Mouse (Mus musculus) cerebellum, adult 2 months (tissue): Measurements from ENCODE around the gene Cdkl3. TPM values are rescaled to one million over a fixed set of nuclear protein-coding genes. Genes with fewer than 3 reads are reported as not detected.
"Not testable (repeated sequence)": the region's sequence is repeated elsewhere in the genome, so short reads cannot be mapped to it uniquely, and the experiment has no call there.

Experiments used
- DNase-seq, 2 experiments: peaks; one replicate each; pipeline ENCODE4 v3.0.0; 2021
- H3K27ac ChIP-seq: fragments of 200-500 bp; 2 replicates; pipeline ENCODE4 v1.5.1; 2012; ENCODE audit warnings: low read length, control low read depth, inconsistent platforms; ENCODE audit not compliant: insufficient read depth
- H3K27me3 ChIP-seq: fragments of 200-500 bp; 2 replicates; pipeline ENCODE4 v1.6.1; 2012; ENCODE audit warnings: inconsistent platforms, mild to moderate bottlenecking, low read length, moderate library complexity; ENCODE audit not compliant: control insufficient read depth, insufficient read depth
- H3K4me1 ChIP-seq: fragments of 200-500 bp; 2 replicates; pipeline ENCODE4 v1.6.1; 2011; ENCODE audit warnings: low read length; ENCODE audit not compliant: control insufficient read depth, insufficient read depth
- H3K4me3 ChIP-seq: fragments of 200-500 bp; replicated peaks from 2 replicates; pipeline ENCODE3; 2011; ENCODE audit warnings: mild to moderate bottlenecking, low read depth, low read length, control low read depth; ENCODE audit not compliant: insufficient read depth
- CTCF ChIP-seq: fragments of 200-500 bp; IDR thresholded peaks from 2 replicates; pipeline ENCODE4 v1.5.1; 2011; ENCODE audit warnings: low read depth, mild to moderate bottlenecking, control low read depth, low read length, moderate library complexity, borderline replicate concordance; ENCODE audit not compliant: insufficient read depth
- POLR2A ChIP-seq: fragments of 200-500 bp; IDR thresholded peaks from 2 replicates; pipeline ENCODE4 v1.6.1; 2011; ENCODE audit warnings: low read length, control low read depth, borderline replicate concordance; ENCODE audit not compliant: insufficient read depth
- WGBS: fragments of 180-500 bp; shearing (Covaris S2); methylation state at CpG from one replicate; pipeline ENCODE4 v1.1.7; 2018; 5-methylcytosine and 5-hydroxymethylcytosine counted together
- polyA plus RNA-seq: library from polyadenylated mRNA; depleted of rRNA; stranded (reverse); fragments of >200 nt; gene quantifications from 2 replicates; pipeline ENCODE4 v1.2.3, GENCODE M21; 2012

The Cdkl3 gene
- polyA plus RNA-seq, 1 experiment: 14.5 TPM

DNA sequence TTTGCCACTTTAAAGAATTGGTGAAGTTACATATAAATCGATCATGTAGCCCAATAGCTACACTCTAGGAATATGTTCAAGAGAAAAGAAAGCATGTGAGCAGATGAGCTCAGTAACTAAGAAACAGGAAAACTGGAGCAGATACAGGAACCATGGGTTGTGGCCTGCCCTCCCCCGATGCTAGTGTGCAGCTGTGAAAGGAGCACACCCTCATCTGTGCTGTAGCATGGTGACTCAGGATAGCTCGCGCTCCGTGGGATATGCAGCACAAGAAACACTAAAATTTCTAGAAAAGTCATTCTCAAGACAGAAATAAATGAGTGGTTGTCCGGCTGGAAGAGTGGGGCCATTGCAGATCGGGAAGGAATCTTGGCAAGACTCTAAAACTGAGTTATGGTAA, 113.1 kb downstream of the Cdkl3 start:
- DNase-seq: no peak
- no peaks in the 10 kb centered on the region for H3K27me3 ChIP-seq
- no peak for TF ChIP-seq CTCF
- no peak for TF ChIP-seq POLR2A
- H3K4me1 ChIP-seq: 0 out of 2 replicates have a peak, but pooled peaks cover 2% of the 10 kb centered on the region
- no peak overlapping the region for H3K27ac ChIP-seq
- 93% methylated on average over 7 of the region's 7 CpGs for WGBS
- no peak overlapping the region for H3K4me3 ChIP-seq

DNA sequence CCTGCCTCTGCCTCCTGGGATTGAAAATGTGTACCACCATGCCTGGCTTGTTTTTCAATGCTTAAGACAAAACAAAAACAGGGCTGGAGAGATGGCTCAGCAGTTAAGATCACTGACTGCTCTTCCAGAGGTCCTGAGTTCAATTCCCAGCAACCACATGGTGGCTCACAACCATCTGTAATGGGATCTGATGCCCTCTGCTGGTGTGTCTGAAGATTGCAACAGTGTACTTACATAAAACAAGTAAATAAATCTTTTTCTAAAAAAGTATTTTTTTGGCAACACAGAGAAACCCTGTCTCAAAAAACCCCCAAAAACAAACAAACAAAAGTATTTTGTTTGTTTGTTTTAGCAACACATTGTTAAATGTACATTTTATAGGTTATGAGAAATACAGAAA, 116.4 kb downstream of the Cdkl3 start:
- not testable (repeated sequence) for H3K27me3 ChIP-seq, H3K4me3 ChIP-seq, H3K4me1 ChIP-seq, DNase-seq, H3K27ac ChIP-seq
- peak; percentile 25; the same call in 1 of the 2 replicates for TF ChIP-seq CTCF

DNA sequence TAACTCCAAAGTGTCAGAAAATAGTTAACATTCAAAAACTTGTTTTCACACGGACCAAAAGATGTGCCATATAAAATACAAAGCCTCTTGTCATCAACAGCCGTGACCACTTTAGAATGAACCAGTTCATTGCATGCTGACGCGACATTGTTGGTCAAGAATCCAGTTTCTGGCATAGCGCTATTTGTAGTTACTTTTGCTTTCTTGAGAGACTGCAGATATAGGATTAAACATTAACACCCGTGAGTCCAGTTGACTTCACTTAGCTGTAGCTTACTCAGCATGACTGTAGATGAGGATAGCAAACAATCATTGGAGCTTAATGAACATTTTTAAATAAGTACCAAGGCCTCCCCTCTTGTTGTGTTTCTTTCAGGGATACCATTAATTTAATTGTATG, 118.0 kb downstream of the Cdkl3 start:
- no peak overlapping the region for H3K27ac ChIP-seq
- TF ChIP-seq CTCF (no peak), POLR2A (no peak)
- no peak overlapping the region for H3K4me3 ChIP-seq
- WGBS: 87% methylated on average over 6 of the region's 6 CpGs
- DNase-seq: no peak
- no peaks in the 10 kb centered on the region for H3K27me3 ChIP-seq
- 0 out of 2 replicates have a peak, but pooled peaks cover 2% of the 10 kb centered on the region for H3K4me1 ChIP-seq

DNA sequence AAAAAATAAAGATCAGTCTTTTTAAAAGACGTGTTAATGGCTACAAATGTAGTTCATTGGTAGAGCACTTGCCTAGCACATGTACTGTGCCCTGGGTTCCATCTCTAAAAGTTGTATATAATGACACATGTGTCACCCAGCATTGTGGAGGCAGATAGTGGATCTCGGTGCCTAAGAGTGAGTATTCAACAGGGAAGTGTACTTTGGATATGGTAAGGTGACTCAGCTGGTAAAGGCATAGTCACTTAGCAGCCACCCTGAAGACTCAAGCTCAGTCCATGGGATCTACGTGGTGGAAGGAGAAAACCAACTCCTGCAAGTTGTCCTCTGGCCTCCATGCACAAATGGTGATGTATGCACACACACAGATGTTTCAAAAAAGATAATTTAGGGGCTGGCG, 120.4 kb downstream of the Cdkl3 start:
- H3K4me3 ChIP-seq: no peak overlapping the region
- H3K27me3 ChIP-seq: no peaks in the 10 kb centered on the region
- TF ChIP-seq POLR2A (no peak), CTCF (no peak)
- H3K4me1 ChIP-seq: 0 out of 2 replicates have a peak, but pooled peaks cover 2% of the 10 kb centered on the region
- WGBS: 94% methylated on average over 4 of the region's 4 CpGs
- DNase-seq: no peak
- H3K27ac ChIP-seq: no peak overlapping the region

DNA sequence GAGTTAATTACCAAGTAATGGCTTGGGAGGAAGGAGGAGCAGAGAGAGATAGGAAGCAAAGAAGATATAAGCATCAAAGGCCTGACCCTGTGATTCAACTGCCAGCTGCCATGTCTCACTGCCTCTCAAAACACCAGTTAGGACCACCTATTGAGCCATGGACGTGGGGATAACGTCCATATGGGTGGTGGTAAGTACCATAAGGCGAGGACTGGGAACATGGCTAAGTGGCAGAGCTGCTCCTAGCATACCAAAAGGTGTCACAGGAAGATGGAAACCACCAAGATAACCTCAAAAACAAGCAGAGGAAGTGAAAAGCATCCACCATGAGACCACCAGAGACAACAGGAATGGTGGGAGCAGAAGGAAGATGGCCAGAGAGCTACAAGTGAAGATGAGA, 123.1 kb downstream of the Cdkl3 start:
- Histone ChIP-seq H3K4me1 (0 out of 2 replicates have a peak, but pooled peaks cover 2% of the 10 kb centered on the region), H3K27me3 (no peaks in the 10 kb centered on the region), H3K4me3 (no peak overlapping the region), H3K27ac (no peak overlapping the region)
- no peak for DNase-seq
- TF ChIP-seq POLR2A: no peak
- no peak for TF ChIP-seq CTCF
- 46% methylated on average over 3 of the region's 3 CpGs for WGBS

DNA sequence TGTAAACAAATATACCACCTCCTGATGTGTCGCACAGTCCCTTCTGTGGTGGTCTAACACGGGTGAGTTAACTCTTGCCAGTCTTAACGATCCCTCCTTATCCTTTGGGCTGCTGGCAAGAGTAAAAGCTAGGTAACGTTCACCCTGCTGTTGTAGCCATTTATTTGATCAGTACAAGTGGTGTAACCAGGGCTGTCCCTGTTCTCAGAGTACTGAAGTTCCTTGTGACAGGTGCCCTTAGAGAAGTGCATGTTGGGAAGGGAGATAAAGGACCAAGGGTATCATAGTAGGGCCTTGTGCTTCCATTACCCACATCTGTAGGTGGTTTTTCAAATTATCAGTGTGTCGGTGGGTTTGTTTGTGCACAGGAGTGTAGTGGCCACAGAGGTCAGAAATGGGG, 123.7 kb downstream of the Cdkl3 start:
- Histone ChIP-seq H3K4me1 (0 out of 2 replicates have a peak, but pooled peaks cover 2% of the 10 kb centered on the region), H3K27ac (no peak overlapping the region), H3K27me3 (no peaks in the 10 kb centered on the region), H3K4me3 (no peak overlapping the region)
- WGBS: 74% methylated on average over 5 of the region's 5 CpGs
- TF ChIP-seq POLR2A: no peak
- TF ChIP-seq CTCF: no peak
- DNase-seq: no peak

DNA sequence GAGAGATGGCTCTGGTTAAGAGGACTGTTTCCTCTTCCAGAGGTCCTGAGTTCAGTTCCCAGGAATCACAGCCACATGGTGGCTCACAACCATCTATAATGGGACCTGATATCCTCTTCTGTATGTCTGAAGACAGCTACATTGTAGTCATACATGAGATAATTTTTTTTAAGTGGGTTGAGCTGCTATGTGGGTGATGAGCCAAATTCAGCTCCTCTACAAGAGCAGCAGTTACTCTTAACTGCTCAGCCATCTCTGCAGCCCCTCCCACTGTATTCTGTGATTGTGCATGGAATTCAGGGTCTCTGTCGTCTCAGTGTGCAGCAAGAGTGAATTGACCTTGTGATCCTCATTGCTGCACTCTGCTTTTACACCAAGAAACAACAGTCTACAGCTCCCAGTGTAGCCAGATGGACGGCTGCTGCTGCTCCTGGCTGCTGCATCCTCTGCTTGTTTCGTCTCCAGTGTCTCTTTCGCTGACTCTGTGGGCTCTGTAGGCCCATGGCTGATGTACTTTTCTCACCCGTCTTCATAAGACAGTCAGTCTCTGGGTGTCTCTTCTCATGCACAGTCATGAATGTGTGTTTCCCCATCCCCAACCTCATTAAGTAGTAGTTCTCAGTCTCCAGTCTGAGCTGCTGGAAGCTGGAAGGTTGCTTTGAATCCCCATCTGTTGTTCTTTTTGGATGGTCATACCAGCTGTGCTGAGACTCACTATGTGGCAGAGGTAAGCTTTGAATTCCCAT, 124.5 kb downstream of the Cdkl3 start:
- H3K4me3 ChIP-seq: no peak overlapping the region
- TF ChIP-seq CTCF (no peak), POLR2A (no peak)
- WGBS: 45% methylated on average over 5 of the region's 5 CpGs
- DNase-seq: no peak
- H3K27ac ChIP-seq: no peak overlapping the region
- no peaks in the 10 kb centered on the region for H3K27me3 ChIP-seq
- H3K4me1 ChIP-seq: 0 out of 2 replicates have a peak, but pooled peaks cover 2% of the 10 kb centered on the region

DNA sequence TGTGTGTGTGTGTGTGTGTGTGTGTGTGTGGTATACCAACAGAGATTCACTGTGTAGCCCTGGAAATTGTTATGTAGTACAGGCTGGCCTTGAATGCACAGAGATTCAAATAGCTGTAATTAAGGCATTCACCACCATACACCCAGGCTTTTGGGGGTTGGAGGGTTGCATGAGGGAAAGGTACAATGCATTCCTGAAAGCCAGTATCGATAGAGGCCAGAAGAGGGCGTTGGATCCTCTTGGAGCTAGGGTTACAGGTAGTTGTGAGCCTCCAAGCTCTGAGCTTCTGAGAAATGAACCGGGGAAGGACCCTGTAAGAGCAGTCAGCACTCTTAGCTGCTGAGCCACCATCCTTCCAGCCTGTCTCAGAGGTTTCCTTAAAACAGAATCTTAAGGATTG, 125.2 kb downstream of the Cdkl3 start:
- WGBS: 23% methylated on average over 3 of the region's 3 CpGs
- Histone ChIP-seq H3K4me1 (0 out of 2 replicates have a peak, but pooled peaks cover 2% of the 10 kb centered on the region), H3K4me3 (no peak overlapping the region), H3K27ac (no peak overlapping the region), H3K27me3 (no peaks in the 10 kb centered on the region)
- DNase-seq: no peak
- TF ChIP-seq CTCF: peak; percentile 29; the same call in 1 of the 2 replicates
- TF ChIP-seq POLR2A: no peak
